Mouse (Mus musculus): ENCODE data around the gene Mcl1. TPM values are rescaled to one million over a fixed set of nuclear protein-coding genes. Genes with fewer than 3 reads are reported as not detected.

Mcl1 gene
- polyA plus RNA-seq, 1 experiment from 2014 or later, result 63.2 TPM

DNA sequence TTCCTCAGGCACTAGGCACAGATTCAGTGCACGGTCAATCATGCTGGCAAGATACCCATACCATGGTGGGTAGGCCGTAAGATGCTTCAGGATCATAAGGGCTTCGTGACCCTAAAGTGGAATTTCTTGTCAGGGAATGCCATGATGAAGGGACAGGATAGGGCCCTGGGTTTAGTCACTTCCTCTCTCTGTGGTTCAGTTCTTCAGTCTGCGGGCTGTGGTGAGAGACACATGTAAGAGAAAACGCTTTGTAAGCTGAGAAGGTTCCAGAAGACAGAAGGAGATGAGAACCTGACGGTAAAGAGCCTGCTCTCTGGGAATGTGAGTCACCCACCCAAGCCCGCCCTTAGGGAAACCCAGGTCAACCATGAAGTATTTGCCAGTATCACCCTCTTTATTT, 48.9 kb downstream of the Mcl1 start:
- Histone ChIP-seq H3K27ac (replicated peaks; ENCODE audit: low read depth, low read length) (no peak overlapping the region), H3K4me3 (ENCODE audit: low read depth, low read length) (no peak overlapping the region), H3K4me1 (ENCODE audit: control insufficient read depth, insufficient read depth, low read length) (no peaks in the 10 kb centered on the region), H3K4me2 (ENCODE audit: low read depth, severe bottlenecking) (no peak overlapping the region), H3K9me3 (ENCODE audit: control insufficient read depth, low read length) (no peaks in the 10 kb centered on the region), H3K9ac (ENCODE audit: low read length) (no peak overlapping the region), H3K27me3 (ENCODE audit: control insufficient read depth, insufficient read depth, low read length) (no peaks in the 10 kb centered on the region), H3K36me3 (ENCODE audit: control insufficient read depth, insufficient read depth, low read length) (no peaks in the 10 kb centered on the region)
- 90% methylated on average over 7 of the region's 7 CpGs for WGBS
- DNase-seq (ENCODE audit: low spot score) (no peak), ATAC-seq (ENCODE audit: insufficient number of reproducible peaks, low FRiP score, low TSS enrichment, low read depth) (no peak)

- WGBS, result 95% methylated on average over 4 of the region's 4 CpGs
- Histone ChIP-seq H3K27me3 (ENCODE audit: control insufficient read depth, insufficient read depth, low read length) (no peaks in the 10 kb centered on the region), H3K4me1 (ENCODE audit: control insufficient read depth, insufficient read depth, low read length) (no peaks in the 10 kb centered on the region), H3K4me2 (ENCODE audit: low read depth, severe bottlenecking) (no peak overlapping the region), H3K4me3 (ENCODE audit: low read depth, low read length) (no peak overlapping the region), H3K27ac (replicated peaks; ENCODE audit: low read depth, low read length) (no peak overlapping the region), H3K9me3 (ENCODE audit: control insufficient read depth, low read length) (0 out of 2 replicates have a peak, but pooled peaks cover 3% of the 10 kb centered on the region), H3K9ac (ENCODE audit: low read length) (no peak overlapping the region), H3K36me3 (ENCODE audit: control insufficient read depth, insufficient read depth, low read length) (no peaks in the 10 kb centered on the region)
- DNase-seq (ENCODE audit: low spot score), result no peak
- ATAC-seq (ENCODE audit: insufficient number of reproducible peaks, low FRiP score, low TSS enrichment, low read depth), result no peak
Measured at GRCm38 (mm10) chr3:95709044-95709443, 50.5 kb downstream of the Mcl1 start.

- H3K4me3 ChIP-seq (ENCODE audit: low read depth, low read length), result no peak overlapping the region
- ATAC-seq (ENCODE audit: insufficient number of reproducible peaks, low FRiP score, low TSS enrichment, low read depth) (no peak), DNase-seq (ENCODE audit: low spot score) (no peak)
- H3K36me3 ChIP-seq (ENCODE audit: control insufficient read depth, insufficient read depth, low read length), result no peaks in the 10 kb centered on the region
- no peaks in the 10 kb centered on the region for H3K4me1 ChIP-seq (ENCODE audit: control insufficient read depth, insufficient read depth, low read length)
- no peak overlapping the region for H3K27ac ChIP-seq (replicated peaks; ENCODE audit: low read depth, low read length)
- H3K27me3 ChIP-seq (ENCODE audit: control insufficient read depth, insufficient read depth, low read length), result no peaks in the 10 kb centered on the region
- 0 out of 2 replicates have a peak, but pooled peaks cover 3% of the 10 kb centered on the region for H3K9me3 ChIP-seq (ENCODE audit: control insufficient read depth, low read length)
- H3K4me2 ChIP-seq (ENCODE audit: low read depth, severe bottlenecking), result no peak overlapping the region
- no peak overlapping the region for H3K9ac ChIP-seq (ENCODE audit: low read length)
Measured at GRCm38 (mm10) chr3:95709967-95710366, 51.4 kb downstream of the Mcl1 start.

Other genes starting within 250 kb of the Mcl1 start
- 32.0 and 37.1 TPM in 2 replicates for gene Arnt, start 224.4 kb upstream of the Mcl1 start, polyA plus RNA-seq (2014; fragmentation: Nextera tagmentation; extraction: Ambion mirVana)
- 4.2 and 4.9 TPM in 2 replicates for gene Ctsk, start 159.5 kb upstream of the Mcl1 start, polyA plus RNA-seq (2014; fragmentation: Nextera tagmentation; extraction: Ambion mirVana)
- 5.0 and 5.6 TPM in 2 replicates for gene Ctss, start 132.0 kb upstream of the Mcl1 start, polyA plus RNA-seq (2014; fragmentation: Nextera tagmentation; extraction: Ambion mirVana)
- not detected in 2 replicates for gene Hormad1, start 99.1 kb upstream of the Mcl1 start, polyA plus RNA-seq (2014; fragmentation: Nextera tagmentation; extraction: Ambion mirVana)
- gene Golph3l, start 69.9 kb upstream of the Mcl1 start, polyA plus RNA-seq (2014; fragmentation: Nextera tagmentation; extraction: Ambion mirVana), result 36.7 and 38.1 TPM in 2 replicates
- 78.7 and 81.8 TPM in 2 replicates for gene Ensa, start 33.8 kb upstream of the Mcl1 start, polyA plus RNA-seq (2014; fragmentation: Nextera tagmentation; extraction: Ambion mirVana)
- 0.29 and 0.71 TPM in 2 replicates for gene Adamtsl4, start 29.1 kb downstream of the Mcl1 start, polyA plus RNA-seq (2014; fragmentation: Nextera tagmentation; extraction: Ambion mirVana)
- 5.1 and 6.8 TPM in 2 replicates for gene Ecm1, start 80.8 kb downstream of the Mcl1 start, polyA plus RNA-seq (2014; fragmentation: Nextera tagmentation; extraction: Ambion mirVana)
- 64.1 and 66.3 TPM in 2 replicates for gene Tars2, start 101.4 kb downstream of the Mcl1 start, polyA plus RNA-seq (2014; fragmentation: Nextera tagmentation; extraction: Ambion mirVana)
- gene Rprd2, start 160.1 kb downstream of the Mcl1 start, polyA plus RNA-seq (2014; fragmentation: Nextera tagmentation; extraction: Ambion mirVana), result 23.5 and 24.9 TPM in 2 replicates
- gene Prpf3, start 197.1 kb downstream of the Mcl1 start, polyA plus RNA-seq (2014; fragmentation: Nextera tagmentation; extraction: Ambion mirVana), result 80.7 and 87.2 TPM in 2 replicates
- 339 and 359 TPM in 2 replicates for gene Mrps21, start 212.7 kb downstream of the Mcl1 start, polyA plus RNA-seq (2014; fragmentation: Nextera tagmentation; extraction: Ambion mirVana)
- 7.1 and 7.5 TPM in 2 replicates for gene Ciart, start 223.5 kb downstream of the Mcl1 start, polyA plus RNA-seq (2014; fragmentation: Nextera tagmentation; extraction: Ambion mirVana)
- 6.7 and 7.5 TPM in 2 replicates for gene BC028528, start 233.2 kb downstream of the Mcl1 start, polyA plus RNA-seq (2014; fragmentation: Nextera tagmentation; extraction: Ambion mirVana)
- gene Aph1a, start 235.2 kb downstream of the Mcl1 start, polyA plus RNA-seq (2014; fragmentation: Nextera tagmentation; extraction: Ambion mirVana), result 26.1 and 27.3 TPM in 2 replicates
- 128 and 129 TPM in 2 replicates for gene Car14, start 245.9 kb downstream of the Mcl1 start, polyA plus RNA-seq (2014; fragmentation: Nextera tagmentation; extraction: Ambion mirVana)